Mouse (Mus musculus) E14TG2a.4 (cell line): Measurements from ENCODE around the gene Sdk1.
A peak's percentile ranks its signal among the peaks of the same experiment; 100 is the strongest.

ENCODE experiments used
- H3K27me3 ChIP-seq: 2 replicates; pipeline ENCODE4 v1.6.1; 2014; ENCODE audit warnings: low read length, control low read depth; ENCODE audit not compliant: insufficient read depth
- H3K36me3 ChIP-seq: 2 replicates; pipeline ENCODE4 v1.6.1; 2014; ENCODE audit warnings: low read length, control low read depth; ENCODE audit not compliant: insufficient read depth
- H3K4me1 ChIP-seq: replicated peaks from 2 replicates; pipeline ENCODE4 v1.6.1; 2014; ENCODE audit warnings: low read depth, low read length, control low read depth
- H3K4me3 ChIP-seq: replicated peaks from 2 replicates; pipeline ENCODE4 v1.5.1; 2014; ENCODE audit warnings: mild to moderate bottlenecking, low read length
- H3K9me3 ChIP-seq: 2 replicates; pipeline ENCODE4 v1.6.1; 2014; ENCODE audit warnings: low read length, control low read depth
- CTCF ChIP-seq: conservative IDR thresholded peaks from 2 replicates; pipeline ENCODE4 v1.5.1; 2014; ENCODE audit warnings: low read length
- NANOG ChIP-seq: IDR thresholded peaks from 2 replicates; pipeline ENCODE4 v1.6.1; 2014; ENCODE audit warnings: borderline replicate concordance, low read length, mixed read lengths
- POU5F1 ChIP-seq: IDR thresholded peaks from 2 replicates; pipeline ENCODE4 v1.6.1; 2014; ENCODE audit warnings: low read length, borderline replicate concordance

The Sdk1 gene

DNA sequence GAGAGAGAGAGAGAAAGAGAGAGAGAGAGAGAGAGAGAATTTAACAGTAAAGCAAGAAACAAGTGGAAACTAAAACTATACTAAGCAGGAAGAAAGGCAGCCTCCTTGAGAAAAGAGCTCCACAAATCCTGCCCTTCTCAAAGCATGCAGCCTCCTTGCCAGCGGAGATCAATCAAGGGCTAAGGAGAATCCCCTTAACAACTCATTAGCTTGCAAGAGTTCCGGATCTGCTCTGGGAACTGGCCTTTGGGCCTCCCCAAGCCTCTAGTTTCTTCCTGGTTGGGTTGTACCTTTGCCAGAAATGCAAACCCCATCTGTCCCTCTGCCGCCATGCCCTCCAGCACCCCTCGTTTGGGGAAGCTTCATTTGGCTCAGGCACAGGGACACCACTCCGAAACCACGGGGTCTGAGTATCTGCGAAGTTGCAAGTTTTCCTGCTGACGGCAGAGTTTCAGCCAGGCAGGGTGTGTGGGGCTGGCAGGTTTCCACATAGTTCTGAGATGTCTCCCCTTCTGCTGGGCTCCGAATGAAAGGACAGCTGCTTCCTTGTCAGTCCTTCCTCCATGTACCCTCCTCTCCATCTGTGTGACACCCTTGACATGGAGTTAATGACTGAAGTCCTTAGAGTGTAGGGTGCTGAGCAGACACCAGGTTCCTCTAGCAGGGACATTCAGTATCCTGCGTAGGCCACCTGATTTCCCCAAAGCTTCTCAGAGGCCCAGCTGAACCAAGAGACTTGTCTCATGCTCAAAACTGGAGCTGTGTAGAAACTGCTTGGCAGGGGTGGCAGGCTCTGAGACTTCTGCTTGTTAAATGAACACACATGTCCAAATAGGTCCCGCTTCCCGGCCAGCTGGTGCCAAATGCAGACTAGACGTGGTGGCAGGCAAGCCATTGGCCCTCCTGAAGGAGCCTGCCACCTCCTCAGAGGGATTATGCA lies 833.5 kb downstream of the Sdk1 start:
- Histone ChIP-seq H3K4me3 (no peak overlapping the region), H3K9me3 (peaks cover 36% of the 10 kb centered on the region), H3K27me3 (no peaks in the 10 kb centered on the region), H3K36me3 (no peaks in the 10 kb centered on the region), H3K4me1 (no peaks in the 10 kb centered on the region)
- TF ChIP-seq POU5F1: no peak
- TF ChIP-seq CTCF: no peak
- no peak for TF ChIP-seq NANOG

DNA sequence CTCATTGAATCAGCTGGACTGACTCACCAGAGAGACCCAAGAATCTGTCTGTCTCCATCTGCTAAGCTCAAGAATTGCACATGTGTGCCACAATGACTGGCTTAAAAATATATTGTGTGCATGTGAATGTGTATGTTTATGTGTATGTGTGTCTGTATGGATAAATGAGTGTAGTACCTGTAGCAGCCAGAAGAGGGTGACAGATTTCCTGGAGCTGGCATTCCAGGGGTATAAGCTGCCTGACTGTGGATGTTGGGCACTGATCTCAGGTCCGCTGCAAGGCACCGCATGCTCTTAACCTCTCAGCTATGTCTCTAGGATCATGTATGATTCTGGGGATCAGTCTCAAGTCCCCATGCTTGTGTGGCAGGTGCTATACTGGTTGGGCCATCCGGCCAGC lies 839.4 kb downstream of the Sdk1 start:
- H3K36me3 ChIP-seq: no peaks in the 10 kb centered on the region
- TF ChIP-seq CTCF (peak; percentile 64), NANOG (no peak)
- H3K27me3 ChIP-seq: no peaks in the 10 kb centered on the region
- H3K4me3 ChIP-seq: no peak overlapping the region
- no peaks in the 10 kb centered on the region for H3K4me1 ChIP-seq
- peaks cover 9% of the 10 kb centered on the region; the same call in 1 of the 2 replicates for H3K9me3 ChIP-seq

DNA sequence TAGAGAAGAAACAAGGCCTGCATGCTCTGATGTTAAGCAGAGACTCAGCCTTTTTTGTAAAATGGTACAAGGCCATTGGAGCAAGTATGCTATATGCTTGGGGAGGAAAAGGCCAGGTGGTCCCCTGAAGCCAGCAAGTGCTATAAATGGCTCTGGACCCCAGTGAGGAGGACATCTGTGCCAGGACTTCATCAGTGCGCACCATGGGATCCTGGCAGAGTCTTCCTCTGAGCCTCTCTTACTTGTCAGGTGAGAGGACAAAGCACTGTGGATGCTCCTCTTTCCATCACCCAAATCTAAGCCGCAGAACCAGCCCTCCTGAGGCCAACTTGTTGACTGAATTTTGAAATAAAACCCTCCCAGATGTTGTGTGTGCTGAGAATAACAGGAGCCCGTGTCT lies 839.8 kb downstream of the Sdk1 start:
- Histone ChIP-seq H3K4me1 (no peaks in the 10 kb centered on the region), H3K9me3 (peaks cover 10% of the 10 kb centered on the region; the same call in 1 of the 2 replicates), H3K36me3 (no peaks in the 10 kb centered on the region), H3K4me3 (no peak overlapping the region), H3K27me3 (no peaks in the 10 kb centered on the region)
- TF ChIP-seq CTCF: no peak
- no peak for TF ChIP-seq POU5F1
- TF ChIP-seq NANOG: no peak

DNA sequence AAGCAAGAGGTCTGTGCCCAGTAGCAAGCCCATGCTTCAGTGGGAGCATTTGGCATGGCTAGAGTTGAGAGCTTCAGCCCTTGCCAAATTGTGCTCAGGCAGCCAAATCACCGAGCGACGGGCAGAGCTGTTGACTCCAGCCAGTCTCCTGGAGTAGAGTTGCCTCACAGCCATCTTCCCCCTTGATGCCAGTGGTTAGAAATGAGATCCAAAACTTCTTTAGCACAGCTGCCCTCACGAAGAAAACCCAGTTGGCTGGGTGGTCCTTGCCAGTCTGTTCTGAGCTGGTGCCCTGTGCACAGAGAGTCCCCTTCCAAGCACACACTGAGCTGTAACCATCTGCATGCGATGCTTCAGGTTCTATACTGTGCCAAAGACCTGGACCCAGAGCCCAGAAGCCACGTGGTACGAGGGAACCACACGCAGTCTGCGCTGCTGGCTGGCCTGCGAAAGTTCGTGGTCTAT lies 855.1 kb downstream of the Sdk1 start:
- no peaks in the 10 kb centered on the region for H3K36me3 ChIP-seq

DNA sequence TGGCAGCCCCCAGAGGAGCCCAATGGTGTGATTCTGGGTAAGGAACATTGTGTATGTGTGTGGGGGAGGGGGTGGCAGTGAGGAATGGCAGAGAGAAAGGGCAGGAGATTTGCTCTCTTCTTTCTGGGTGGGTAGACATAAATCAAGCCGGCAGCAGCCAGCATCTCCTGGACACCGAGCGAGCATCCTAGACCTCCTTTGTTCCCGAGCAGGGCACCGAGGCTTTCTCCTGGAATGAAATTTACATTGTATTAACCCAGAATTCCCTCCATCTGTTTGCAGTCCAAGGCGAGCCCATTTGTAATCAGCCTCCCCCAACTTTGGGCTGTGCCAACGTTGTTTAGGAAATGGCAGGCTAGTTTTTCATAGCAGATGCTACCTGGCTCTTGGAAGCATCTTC lies 858.9 kb downstream of the Sdk1 start:
- no peaks in the 10 kb centered on the region for H3K4me1 ChIP-seq
- H3K4me3 ChIP-seq: no peak overlapping the region
- no peaks in the 10 kb centered on the region; the same call in 1 of the 2 replicates for H3K9me3 ChIP-seq
- no peaks in the 10 kb centered on the region; the same call in 1 of the 2 replicates for H3K27me3 ChIP-seq
- no peaks in the 10 kb centered on the region for H3K36me3 ChIP-seq
- TF ChIP-seq NANOG (no peak), CTCF (no peak), POU5F1 (no peak)

More for the DNA sequence above, 855.1 kb downstream of the Sdk1 start:
- H3K4me3 ChIP-seq: no peak overlapping the region
- H3K27me3 ChIP-seq: no peaks in the 10 kb centered on the region; the same call in 1 of the 2 replicates
- no peak for TF ChIP-seq NANOG
- no peak for TF ChIP-seq POU5F1
- no peak for TF ChIP-seq CTCF
- no peaks in the 10 kb centered on the region for H3K4me1 ChIP-seq
- H3K9me3 ChIP-seq: peaks cover 3% of the 10 kb centered on the region

DNA sequence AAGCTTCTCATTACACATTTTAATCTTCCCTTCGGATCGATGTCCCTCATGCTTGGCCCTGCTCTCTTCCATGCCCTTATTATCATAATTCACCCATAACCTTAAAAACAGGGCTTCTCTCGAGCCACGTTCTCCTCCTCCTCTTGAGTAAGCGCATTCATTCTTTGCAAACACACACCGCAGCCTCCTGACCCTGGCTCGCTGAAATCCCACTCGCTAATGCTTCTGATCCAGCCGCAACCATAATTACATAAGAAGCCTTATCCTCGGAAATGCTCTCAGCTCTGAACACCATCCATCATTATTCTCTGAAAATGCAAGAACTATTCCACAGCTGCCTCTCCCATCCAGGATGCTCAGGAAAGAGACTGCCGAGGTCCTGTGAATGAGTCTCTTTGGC lies 866.1 kb downstream of the Sdk1 start:
- Histone ChIP-seq H3K4me1 (0 out of 2 replicates have a peak, but pooled peaks cover 3% of the 10 kb centered on the region), H3K27me3 (peaks cover 7% of the 10 kb centered on the region; the same call in 1 of the 2 replicates), H3K36me3 (no peaks in the 10 kb centered on the region), H3K9me3 (0 out of 2 replicates have a peak, but pooled peaks cover 3% of the 10 kb centered on the region), H3K4me3 (no peak overlapping the region)
- TF ChIP-seq POU5F1: no peak
- no peak for TF ChIP-seq NANOG
- no peak for TF ChIP-seq CTCF

DNA sequence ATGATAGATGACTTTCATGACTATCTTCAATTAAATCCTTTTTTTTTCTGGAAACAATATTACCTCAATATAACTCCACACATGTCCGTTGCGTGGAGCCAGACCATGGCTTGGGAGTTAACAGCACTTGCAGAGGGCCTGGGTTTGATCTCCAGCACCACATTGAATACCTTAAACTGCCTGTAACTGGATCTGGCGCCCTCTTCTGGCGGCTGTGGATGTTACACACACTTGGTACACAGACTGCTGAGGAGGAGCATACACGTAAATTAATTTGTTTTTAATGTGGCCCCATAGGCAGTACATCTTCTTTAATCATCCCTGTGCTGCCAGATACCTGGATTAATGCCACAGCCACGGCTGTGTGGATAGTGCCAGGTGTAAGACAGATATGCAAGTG lies 870.7 kb downstream of the Sdk1 start:
- Histone ChIP-seq H3K4me3 (no peak overlapping the region), H3K9me3 (0 out of 2 replicates have a peak, but pooled peaks cover 3% of the 10 kb centered on the region), H3K4me1 (peaks cover 21% of the 10 kb centered on the region)

DNA sequence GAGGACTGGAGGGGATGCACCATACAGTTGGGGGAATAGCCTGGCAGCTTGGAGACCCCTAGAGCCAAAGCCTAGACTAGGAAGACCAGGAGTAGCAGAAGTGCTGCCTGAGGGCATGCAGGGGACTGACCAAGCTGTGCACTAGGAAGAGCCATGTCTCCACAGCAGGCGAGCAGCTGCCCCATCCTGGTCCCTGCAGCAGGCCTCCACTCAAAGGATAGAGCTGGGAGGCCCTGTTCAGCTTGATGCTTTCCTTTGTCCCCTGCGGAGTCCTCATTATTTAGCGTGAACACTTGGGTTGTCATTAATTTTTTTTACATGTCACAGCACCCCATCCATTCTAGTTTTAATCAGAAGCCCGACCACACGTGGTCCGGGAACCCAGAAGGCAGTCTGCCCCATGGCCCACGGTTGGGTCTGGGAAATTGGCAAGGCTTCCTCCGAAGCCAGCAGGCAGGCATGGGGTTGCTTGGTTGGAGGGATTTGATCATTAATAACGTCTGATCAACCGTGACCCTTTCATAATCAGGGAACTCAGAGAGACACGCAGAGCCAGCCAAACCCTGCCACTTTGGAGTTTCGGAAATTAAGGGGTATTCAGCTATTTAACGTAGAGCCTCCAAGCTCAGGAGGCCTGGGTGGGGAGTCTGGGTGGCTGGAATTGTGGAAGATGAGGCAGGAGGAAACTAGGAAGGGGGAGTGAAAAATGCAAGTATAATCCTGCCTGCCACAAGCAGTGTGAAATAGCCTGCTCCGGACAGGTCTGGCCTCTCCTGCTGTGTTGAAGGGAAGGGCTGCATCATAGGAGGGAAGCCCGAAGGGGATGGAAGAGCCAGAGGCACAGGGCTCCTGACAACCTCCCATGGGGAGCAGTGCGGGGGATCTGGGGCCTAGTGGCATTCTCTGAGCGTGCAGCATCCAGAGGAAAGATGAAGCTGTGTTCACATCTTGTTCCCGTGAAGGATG lies 872.2 kb downstream of the Sdk1 start:
- Histone ChIP-seq H3K27me3 (peaks cover 15% of the 10 kb centered on the region), H3K4me3 (no peak overlapping the region; the same call in 1 of the 2 replicates), H3K36me3 (no peaks in the 10 kb centered on the region), H3K9me3 (0 out of 2 replicates have a peak, but pooled peaks cover 3% of the 10 kb centered on the region), H3K4me1 (peaks cover 21% of the 10 kb centered on the region)
- TF ChIP-seq NANOG (no peak), POU5F1 (no peak), CTCF (no peak)

More for the DNA sequence above, 870.7 kb downstream of the Sdk1 start:
- H3K36me3 ChIP-seq: no peaks in the 10 kb centered on the region
- H3K27me3 ChIP-seq: peaks cover 10% of the 10 kb centered on the region
- TF ChIP-seq CTCF: peak; percentile 12; the same call in 1 of the 2 replicates
- no peak for TF ChIP-seq POU5F1
